Mouse (Mus musculus): Measurements from ENCODE around the gene Hnrnpl. TPM values are rescaled to one million over a fixed set of nuclear protein-coding genes. Genes with fewer than 3 reads are reported as not detected.
"Not testable (repeated sequence)": the region's sequence is repeated elsewhere in the genome, so short reads cannot be mapped to it uniquely, and the experiment has no call there.

The Hnrnpl gene
- polyA plus RNA-seq, 1 experiment from 2014 or later, result 237 TPM

DNA sequence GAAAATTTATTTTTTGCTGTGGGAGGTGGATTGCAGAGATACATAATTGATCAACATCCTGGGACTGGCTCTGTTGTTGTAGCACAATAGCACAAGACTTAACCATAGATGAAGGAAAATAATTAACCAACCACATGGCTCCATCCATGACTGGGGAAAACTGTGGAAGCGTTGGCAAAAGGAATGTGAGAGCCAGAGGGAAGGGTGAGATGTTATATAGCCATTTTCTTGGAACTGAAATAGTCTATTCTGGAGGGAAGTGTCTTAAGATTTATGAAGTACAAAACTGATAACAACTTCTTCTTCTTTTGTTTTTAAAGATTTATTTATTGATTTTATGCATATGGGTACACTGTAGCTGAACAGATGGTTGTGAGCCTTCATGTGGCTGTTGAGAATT lies 38.9 kb downstream of the Hnrnpl start:
- Histone ChIP-seq H3K4me1 (replicated peaks) (0 out of 2 replicates have a peak, but pooled peaks cover 6% of the 10 kb centered on the region), H3K4me2 (replicated peaks) (no peak overlapping the region), H3K27ac (no peak overlapping the region), H3K9me3 (no peaks in the 10 kb centered on the region), H3K27me3 (replicated peaks) (no peaks in the 10 kb centered on the region), H3K36me3 (no peaks in the 10 kb centered on the region), H3K4me3 (replicated peaks) (no peak overlapping the region), H3K9ac (no peak overlapping the region)
- ATAC-seq, result no peak
- 79% methylated on average over 1 of the region's 1 CpGs for WGBS

DNA sequence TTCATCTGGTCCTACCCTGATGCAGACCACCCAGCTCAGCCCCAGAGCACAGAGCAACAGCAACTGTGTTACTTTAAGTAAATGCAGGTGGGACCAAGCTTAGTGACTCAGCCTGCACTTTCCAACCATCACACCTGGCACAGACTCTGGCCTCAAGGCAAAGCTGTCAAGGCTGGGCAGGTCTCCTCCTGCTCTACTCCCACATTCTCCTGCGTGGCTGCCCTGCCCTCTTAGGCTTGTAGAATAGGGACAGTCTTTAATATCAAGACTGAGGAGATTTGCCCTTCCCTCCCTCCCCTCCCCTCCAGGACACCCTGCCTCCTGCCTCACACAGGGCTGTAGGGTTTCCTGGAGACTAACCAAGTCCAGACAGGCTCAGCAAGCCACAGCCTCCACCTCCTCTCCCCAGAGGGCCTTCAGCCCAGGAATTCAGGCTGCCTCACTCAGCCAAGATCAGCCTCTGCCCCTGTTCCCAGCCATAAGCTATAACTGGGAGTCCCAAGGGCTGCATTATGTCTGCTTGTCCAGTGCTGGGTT lies 41.4 kb downstream of the Hnrnpl start:
- H3K4me1 ChIP-seq (replicated peaks), result 0 out of 2 replicates have a peak, but pooled peaks cover 6% of the 10 kb centered on the region
- ATAC-seq, result peak; percentile 73
- H3K4me2 ChIP-seq (replicated peaks), result no peak overlapping the region
- no peak overlapping the region for H3K4me3 ChIP-seq (replicated peaks)
- H3K27me3 ChIP-seq (replicated peaks), result no peaks in the 10 kb centered on the region
- H3K36me3 ChIP-seq, result no peaks in the 10 kb centered on the region
- 24% methylated on average over 1 of the region's 1 CpGs for WGBS
- no peak overlapping the region for H3K9ac ChIP-seq
- no peaks in the 10 kb centered on the region for H3K9me3 ChIP-seq
- peak overlapping the region; percentile 42; the same call in 1 of the 2 replicates for H3K27ac ChIP-seq

GRCm38 (mm10) chr7:28850642-28851041 lies 42.3 kb downstream of the Hnrnpl start:
- peak; percentile 72 for ATAC-seq
- H3K27ac ChIP-seq, result 0 out of 2 replicates have a peak overlapping the region, but pooled peaks have one; percentile 42
- WGBS, result 75% methylated on average over 4 of the region's 4 CpGs

GRCm38 (mm10) chr7:28859953-28860352 lies 51.6 kb downstream of the Hnrnpl start:
- Histone ChIP-seq H3K27ac (no peak overlapping the region), H3K4me1 (replicated peaks) (peaks cover 9% of the 10 kb centered on the region), H3K9me3 (no peaks in the 10 kb centered on the region), H3K9ac (no peak overlapping the region), H3K4me2 (replicated peaks) (no peak overlapping the region), H3K4me3 (replicated peaks) (no peak overlapping the region), H3K36me3 (no peaks in the 10 kb centered on the region), H3K27me3 (replicated peaks) (no peaks in the 10 kb centered on the region)
- no peak for ATAC-seq
- 88% methylated on average over 2 of the region's 2 CpGs for WGBS

More at GRCm38 (mm10) chr7:28850642-28851041, 42.3 kb downstream of the Hnrnpl start:
- Histone ChIP-seq H3K9ac (no peak overlapping the region), H3K9me3 (no peaks in the 10 kb centered on the region), H3K4me1 (replicated peaks) (0 out of 2 replicates have a peak, but pooled peaks cover 6% of the 10 kb centered on the region), H3K36me3 (no peaks in the 10 kb centered on the region), H3K4me2 (replicated peaks) (no peak overlapping the region), H3K4me3 (replicated peaks) (no peak overlapping the region), H3K27me3 (replicated peaks) (no peaks in the 10 kb centered on the region)

DNA sequence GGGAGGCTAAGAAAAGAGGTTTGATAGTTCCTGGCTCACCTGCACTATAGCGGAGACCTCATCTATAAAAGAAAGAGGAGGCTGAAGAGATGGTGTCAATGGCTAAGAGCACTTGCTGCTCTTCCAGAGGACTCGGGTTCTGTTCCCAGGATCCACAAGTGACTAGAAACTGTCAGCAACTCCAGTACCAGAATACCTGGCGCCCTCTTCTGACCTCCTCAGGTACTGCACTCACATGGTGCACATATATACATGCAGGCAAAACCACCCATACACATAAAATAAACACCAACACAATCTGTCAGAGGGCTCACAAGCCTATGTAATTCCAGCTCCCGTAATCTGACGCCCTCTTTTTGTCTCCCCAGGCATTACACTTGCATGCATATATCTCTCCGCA lies 52.6 kb downstream of the Hnrnpl start:
- Histone ChIP-seq H3K4me1 (replicated peaks) (peaks cover 15% of the 10 kb centered on the region), H3K36me3 (no peaks in the 10 kb centered on the region), H3K4me3 (replicated peaks) (no peak overlapping the region), H3K4me2 (replicated peaks) (no peak overlapping the region), H3K9ac (no peak overlapping the region), H3K27ac (no peak overlapping the region), H3K9me3 (no peaks in the 10 kb centered on the region), H3K27me3 (replicated peaks) (no peaks in the 10 kb centered on the region)
- no peak for ATAC-seq
- 88% methylated on average over 6 of the region's 6 CpGs for WGBS

GRCm38 (mm10) chr7:28862817-28863499 lies 54.6 kb downstream of the Hnrnpl start:
- no peak overlapping the region for H3K9ac ChIP-seq
- peaks cover 28% of the 10 kb centered on the region for H3K4me1 ChIP-seq (replicated peaks)
- H3K27me3 ChIP-seq (replicated peaks), result no peaks in the 10 kb centered on the region
- H3K9me3 ChIP-seq, result no peaks in the 10 kb centered on the region
- no peak overlapping the region for H3K27ac ChIP-seq
- WGBS, result 72% methylated on average over 15 of the region's 15 CpGs
- H3K4me3 ChIP-seq (replicated peaks), result no peak overlapping the region
- H3K4me2 ChIP-seq (replicated peaks), result no peak overlapping the region
- no peak for ATAC-seq
- H3K36me3 ChIP-seq, result no peaks in the 10 kb centered on the region

DNA sequence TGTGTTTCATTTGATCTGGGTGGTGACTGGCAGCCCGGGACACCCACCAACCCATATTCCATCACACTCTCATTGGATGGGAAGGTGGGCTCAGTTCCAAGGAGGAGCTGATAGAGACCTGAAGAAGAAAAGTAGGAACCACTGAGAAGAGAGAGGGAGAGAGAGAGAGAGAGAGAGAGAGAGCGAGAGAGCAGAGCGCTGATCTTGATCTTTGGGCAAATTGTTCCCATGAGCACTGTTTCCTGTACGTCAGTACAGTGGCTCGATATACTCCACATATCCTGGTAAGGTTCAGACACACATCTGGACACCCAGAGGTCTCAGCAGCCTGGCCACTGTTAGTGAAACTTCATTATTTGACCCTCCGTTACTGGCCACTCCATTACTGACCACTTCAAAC lies 55.2 kb downstream of the Hnrnpl start, which contains the start of gene Lgals7:
Gene Lgals7, plus strand, starts transcription at position 314 of the 400 bp plus-strand sequence.
- WGBS, result 83% methylated on average over 6 of the region's 6 CpGs
- Histone ChIP-seq H3K36me3 (no peaks in the 10 kb centered on the region), H3K27ac (no peak within 1 kb of the TSS), H3K4me3 (replicated peaks) (no peak within 1 kb of the TSS), H3K27me3 (replicated peaks) (no peaks in the 10 kb centered on the region), H3K9ac (no peak within 1 kb of the TSS), H3K4me2 (replicated peaks) (no peak within 1 kb of the TSS), H3K4me1 (replicated peaks) (peaks cover 28% of the 10 kb centered on the region), H3K9me3 (no peaks in the 10 kb centered on the region)
- ATAC-seq, result no peak

- H3K4me3 ChIP-seq (replicated peaks), result no peak overlapping the region
- H3K36me3 ChIP-seq, result no peaks in the 10 kb centered on the region
- H3K27ac ChIP-seq, result no peak overlapping the region
- ATAC-seq, result no peak
- H3K27me3 ChIP-seq (replicated peaks), result no peaks in the 10 kb centered on the region
- peaks cover 28% of the 10 kb centered on the region for H3K4me1 ChIP-seq (replicated peaks)
- H3K4me2 ChIP-seq (replicated peaks), result no peak overlapping the region
- H3K9ac ChIP-seq, result no peak overlapping the region
- no peaks in the 10 kb centered on the region for H3K9me3 ChIP-seq
- 45% methylated on average over 9 of the region's 9 CpGs for WGBS
Measured at GRCm38 (mm10) chr7:28864288-28864750, 56.0 kb downstream of the Hnrnpl start.

- H3K9me3 ChIP-seq, result no peaks in the 10 kb centered on the region
- H3K27ac ChIP-seq, result 0 out of 2 replicates have a peak overlapping the region, but pooled peaks have one; percentile 5
- H3K27me3 ChIP-seq (replicated peaks), result no peaks in the 10 kb centered on the region
- WGBS, result 38% methylated on average over 33 of the region's 33 CpGs
- ATAC-seq, result peak; percentile 60
- peak overlapping the region; percentile 58 for H3K4me2 ChIP-seq (replicated peaks)
- peaks cover 28% of the 10 kb centered on the region for H3K4me1 ChIP-seq (replicated peaks)
- H3K4me3 ChIP-seq (replicated peaks), result peak overlapping the region; percentile 19
- H3K36me3 ChIP-seq, result no peaks in the 10 kb centered on the region
- H3K9ac ChIP-seq, result peak overlapping the region; percentile 18
Measured at GRCm38 (mm10) chr7:28865481-28866300, 57.4 kb downstream of the Hnrnpl start.

- no peaks in the 10 kb centered on the region for H3K9me3 ChIP-seq
- peaks cover 28% of the 10 kb centered on the region for H3K4me1 ChIP-seq (replicated peaks)
- H3K4me2 ChIP-seq (replicated peaks), result peak overlapping the region; percentile 51; the same call in 1 of the 2 replicates
- H3K27me3 ChIP-seq (replicated peaks), result no peaks in the 10 kb centered on the region
- peak; percentile 33 for ATAC-seq
- peak overlapping the region; percentile 40; the same call in 1 of the 2 replicates for H3K27ac ChIP-seq
- H3K36me3 ChIP-seq, result no peaks in the 10 kb centered on the region
- no peak overlapping the region for H3K4me3 ChIP-seq (replicated peaks)
- 90% methylated on average over 28 of the region's 28 CpGs for WGBS
- H3K9ac ChIP-seq, result no peak overlapping the region
Measured at GRCm38 (mm10) chr7:28866769-28867507, 58.6 kb downstream of the Hnrnpl start.

DNA sequence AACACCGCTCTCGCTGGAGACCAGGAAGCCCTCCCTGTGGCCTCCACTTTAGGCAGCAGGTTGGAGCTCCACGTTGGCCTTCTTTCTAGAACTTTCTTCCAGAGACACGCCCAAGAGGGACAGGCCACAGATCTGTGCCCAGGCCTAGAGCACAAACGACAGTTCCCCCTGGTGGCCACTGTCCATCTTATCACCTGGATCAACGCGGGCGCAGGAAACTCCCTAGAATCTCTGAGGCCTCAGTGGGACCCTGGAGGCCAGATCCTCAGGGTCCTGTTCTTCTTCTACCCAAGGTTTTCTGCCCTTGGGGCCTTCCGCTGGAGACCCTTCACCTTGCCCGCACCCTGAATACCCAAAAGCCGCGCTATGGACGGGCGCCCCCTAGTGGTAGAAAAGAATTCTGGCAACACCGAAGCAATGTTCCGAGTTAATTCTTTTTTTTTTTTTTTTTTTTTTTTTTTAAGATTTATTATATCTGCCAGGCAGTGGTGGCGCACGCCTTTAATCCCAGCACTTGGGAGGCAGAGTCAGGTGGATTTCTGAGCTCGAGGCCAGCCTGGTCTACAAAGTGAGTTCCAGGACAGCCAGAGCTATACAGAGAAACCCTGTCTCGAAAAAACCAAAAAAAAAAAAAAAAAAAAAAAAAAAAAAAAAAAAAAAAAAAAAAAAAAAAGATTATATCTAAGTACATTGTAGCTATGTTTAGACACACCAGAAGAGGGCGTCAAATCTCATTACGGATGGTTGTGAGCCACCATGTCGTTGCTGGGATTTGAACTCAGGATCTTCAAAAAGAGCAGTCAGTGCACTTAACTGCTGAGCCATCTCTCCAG lies 59.4 kb downstream of the Hnrnpl start:
- not testable (repeated sequence) for H3K9me3 ChIP-seq; H3K36me3 ChIP-seq; H3K27me3 ChIP-seq (replicated peaks); H3K9ac ChIP-seq
- 27% methylated on average over 23 of the region's 23 CpGs for WGBS
- Histone ChIP-seq H3K4me3 (replicated peaks) (peak overlapping the region; percentile 11; the same call in 1 of the 2 replicates), H3K4me1 (replicated peaks) (peaks cover 28% of the 10 kb centered on the region), H3K4me2 (replicated peaks) (peak overlapping the region; percentile 51), H3K27ac (peak overlapping the region; percentile 40; the same call in 1 of the 2 replicates)
- ATAC-seq, result peak; percentile 77

Measured in intestine, embryonic 15.5 days (tissue).